Mouse (Mus musculus): Measurements from ENCODE around the gene Iqcd.

Gene Iqcd

DNA sequence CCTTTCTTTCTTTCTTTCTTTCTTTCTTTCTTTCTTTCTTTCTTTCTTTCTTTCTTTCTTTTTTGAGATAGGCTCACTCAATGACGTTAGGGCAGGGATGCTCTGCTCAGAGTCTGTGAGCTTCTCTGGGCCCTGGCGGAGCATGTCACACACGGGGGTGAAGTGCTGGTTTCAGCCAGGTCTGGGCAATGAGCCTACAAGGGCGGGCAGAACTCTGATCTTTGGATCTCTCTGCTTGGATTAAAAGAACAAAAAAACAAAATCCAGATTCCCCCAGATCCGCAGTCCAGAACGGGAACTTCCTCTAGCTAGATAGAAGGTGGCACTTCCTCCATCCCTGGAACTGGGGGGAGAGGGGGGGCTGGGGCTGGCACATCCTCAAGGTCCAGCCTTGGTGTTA is 57.0 kb downstream of the Iqcd start:
- in situ Hi-C loops (cut with MboI; ENCODE audit: low pct_unique_long_range_greater_than_20kb in 1 of 2, low sequenced_read_pairs in 2 of 2, unreplicated experiment in 1 of 2), result no loop called here

DNA sequence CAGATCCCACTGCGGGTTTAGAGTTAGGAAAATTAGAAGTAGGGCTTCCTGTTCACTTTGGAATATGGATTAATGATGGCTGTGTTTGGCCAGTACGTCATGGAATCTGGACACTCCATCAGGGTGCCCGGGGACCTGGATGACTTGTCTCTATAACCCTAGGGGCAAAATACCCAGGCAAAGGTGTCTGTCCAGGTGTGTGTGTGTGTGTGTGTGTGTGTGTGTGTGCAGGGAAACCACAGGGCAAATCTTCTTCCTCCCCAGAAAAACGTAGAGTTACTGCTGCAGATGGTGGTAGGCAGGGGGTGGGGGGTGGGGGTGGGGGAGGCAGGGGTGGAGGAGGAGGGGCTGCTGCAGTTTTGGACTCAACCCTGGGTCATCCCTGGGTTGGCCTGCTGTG is 58.5 kb downstream of the Iqcd start:
- in situ Hi-C loops (cut with MboI; ENCODE audit: low pct_unique_long_range_greater_than_20kb in 1 of 2, low sequenced_read_pairs in 2 of 2, unreplicated experiment in 1 of 2), result no loop called here

DNA sequence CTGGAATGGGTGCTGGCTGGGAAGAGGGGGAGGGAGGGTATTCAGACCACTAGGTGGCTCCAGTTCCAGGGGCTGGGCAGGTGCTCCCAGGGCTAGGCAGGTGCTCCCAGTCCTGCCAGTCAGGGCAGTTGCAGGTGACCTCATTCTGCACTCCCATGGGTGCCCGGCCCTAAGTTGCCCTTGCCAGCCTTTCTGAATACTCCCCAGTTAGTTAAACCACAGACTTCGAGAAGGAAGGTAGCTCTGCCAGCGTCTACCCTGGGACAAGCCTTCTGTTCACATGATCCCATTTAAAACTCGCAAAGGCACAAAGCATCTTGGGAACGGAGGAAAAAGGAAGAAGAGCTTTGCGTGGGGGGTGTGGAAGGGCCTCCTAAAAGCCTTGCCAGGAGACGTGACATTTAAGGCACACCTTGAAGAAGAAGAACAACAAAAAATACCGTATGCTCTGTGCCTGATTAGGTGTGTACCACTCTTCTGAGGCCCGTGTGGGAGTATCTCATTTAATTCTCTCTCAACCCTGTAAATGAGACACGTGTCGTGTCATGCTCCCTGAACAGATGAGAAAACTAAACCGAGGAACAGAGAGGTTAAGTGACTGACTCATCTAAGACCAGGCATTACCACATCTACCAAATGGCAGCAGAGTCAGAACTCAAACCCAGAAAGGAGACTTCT is 59.1 kb downstream of the Iqcd start:
- in situ Hi-C loops (cut with MboI; ENCODE audit: low pct_unique_long_range_greater_than_20kb in 1 of 2, low sequenced_read_pairs in 2 of 2, unreplicated experiment in 1 of 2), result no loop called here

DNA sequence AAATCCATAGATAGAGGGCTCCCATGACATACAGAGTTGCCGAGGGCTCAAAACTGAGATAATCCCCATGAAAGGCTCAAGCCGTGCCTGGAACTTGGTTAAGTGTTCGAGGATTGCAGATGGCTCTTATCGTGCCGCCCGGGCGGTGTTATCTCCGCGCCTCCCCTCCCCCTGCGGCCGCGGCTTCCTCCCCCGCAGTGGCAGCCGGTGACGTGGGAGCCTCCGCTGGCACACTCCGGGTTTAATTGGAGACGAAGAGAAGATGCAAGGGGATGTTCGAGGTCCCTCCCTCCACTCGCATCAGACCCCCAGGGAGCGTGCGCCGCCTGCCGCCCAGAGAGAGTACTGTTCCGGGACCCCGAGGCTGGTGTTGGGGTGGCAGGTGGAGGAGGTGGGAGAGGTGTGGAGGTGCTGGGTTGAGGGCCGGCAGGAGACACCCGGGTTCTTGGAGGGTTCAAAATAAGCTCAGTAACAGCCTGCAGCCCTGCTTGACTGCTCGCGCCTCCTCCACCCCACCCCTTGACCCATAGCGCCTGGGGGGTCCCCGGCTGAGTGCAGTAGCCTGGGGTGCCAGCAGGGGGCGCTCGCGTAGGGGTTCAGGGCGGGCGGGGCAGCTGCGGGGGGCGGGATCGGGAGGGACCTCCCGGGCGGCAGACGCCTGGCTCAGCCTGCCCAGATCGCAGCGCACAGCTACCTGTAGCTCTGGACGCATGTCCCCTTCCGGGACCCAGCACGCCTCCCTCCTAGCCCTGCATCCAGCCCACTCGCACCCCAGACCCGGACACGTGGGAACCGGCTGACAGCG is 60.0 kb downstream of the Iqcd start, which contains the start of gene Rasal1:
Gene Rasal1 (plus strand): TSS at position 244 of the 805 bp plus-strand sequence.
- in situ Hi-C loops (cut with MboI; ENCODE audit: low pct_unique_long_range_greater_than_20kb in 1 of 2, low sequenced_read_pairs in 2 of 2, unreplicated experiment in 1 of 2), result no loop called here

DNA sequence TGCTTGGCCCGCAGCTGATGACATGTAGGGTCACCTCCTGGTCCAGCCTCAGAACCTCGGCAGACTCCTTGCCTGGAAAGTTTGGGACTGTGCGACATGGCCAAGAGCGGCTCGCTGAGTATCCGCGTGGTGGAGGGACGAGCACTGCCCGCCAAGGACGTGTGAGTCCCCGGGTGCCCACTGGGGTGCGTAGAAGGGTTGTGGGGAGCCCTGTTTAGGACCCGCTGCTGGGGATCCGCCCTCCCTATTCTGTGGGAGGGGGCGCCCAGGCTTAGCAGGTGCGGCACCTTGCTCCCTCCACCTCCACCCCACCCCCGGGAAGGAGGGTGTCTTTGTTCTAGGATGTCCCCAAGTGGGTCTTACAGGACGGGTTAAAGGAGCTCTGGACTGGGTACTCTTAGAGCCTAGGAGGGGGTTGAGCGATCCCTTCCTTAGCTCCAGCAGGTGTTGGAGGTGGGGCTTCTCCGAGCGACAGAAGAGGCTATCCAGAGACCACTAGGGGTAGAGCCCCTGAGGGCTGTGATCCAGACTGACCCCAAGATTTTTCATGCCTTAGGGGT is 60.6 kb downstream of the Iqcd start:
- in situ Hi-C loops (cut with MboI; ENCODE audit: low pct_unique_long_range_greater_than_20kb in 1 of 2, low sequenced_read_pairs in 2 of 2, unreplicated experiment in 1 of 2), result no loop called here

DNA sequence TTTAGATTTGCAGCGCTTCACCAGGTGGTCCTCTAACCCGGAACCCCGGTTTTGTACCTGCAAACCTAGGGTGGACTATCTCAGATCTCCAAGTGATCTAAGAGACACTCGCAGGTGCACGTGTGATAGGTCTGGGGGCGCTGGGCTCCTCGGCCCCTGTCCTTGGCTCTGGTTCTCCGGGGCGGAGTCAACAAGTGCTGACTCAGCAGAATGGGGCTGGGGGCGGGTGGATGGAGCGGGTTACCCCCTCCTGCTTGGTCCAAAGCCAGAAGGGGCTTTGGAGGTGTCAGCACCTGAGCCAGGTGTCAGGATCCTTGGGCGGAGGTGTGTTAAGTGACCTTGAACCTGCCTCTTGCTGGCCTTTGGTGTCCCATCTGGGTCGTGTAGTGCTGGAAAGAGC is 61.1 kb downstream of the Iqcd start:
- in situ Hi-C loops (cut with MboI; ENCODE audit: low pct_unique_long_range_greater_than_20kb in 1 of 2, low sequenced_read_pairs in 2 of 2, unreplicated experiment in 1 of 2), result no loop called here

DNA sequence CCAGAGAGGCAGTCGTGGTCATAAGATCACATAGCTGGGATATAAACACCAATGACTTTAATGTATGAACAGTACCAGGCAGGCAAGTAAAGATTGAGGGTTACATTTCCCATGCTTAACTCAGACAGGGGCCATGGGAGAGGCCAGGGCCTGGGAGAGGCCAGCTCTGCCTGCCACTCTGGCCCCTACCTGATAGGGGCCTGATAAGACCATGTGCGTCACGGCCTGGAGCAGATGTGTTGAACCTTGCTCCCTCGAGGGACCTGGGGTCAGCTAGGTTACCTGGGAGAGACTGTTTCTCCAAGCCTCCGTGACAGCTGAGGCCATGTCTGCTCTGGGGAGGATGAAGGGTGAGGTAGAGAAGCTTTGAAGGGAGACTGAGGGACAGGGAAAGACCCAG is 62.4 kb downstream of the Iqcd start:
- in situ Hi-C loops (cut with MboI; ENCODE audit: low pct_unique_long_range_greater_than_20kb in 1 of 2, low sequenced_read_pairs in 2 of 2, unreplicated experiment in 1 of 2), result no loop called here

DNA sequence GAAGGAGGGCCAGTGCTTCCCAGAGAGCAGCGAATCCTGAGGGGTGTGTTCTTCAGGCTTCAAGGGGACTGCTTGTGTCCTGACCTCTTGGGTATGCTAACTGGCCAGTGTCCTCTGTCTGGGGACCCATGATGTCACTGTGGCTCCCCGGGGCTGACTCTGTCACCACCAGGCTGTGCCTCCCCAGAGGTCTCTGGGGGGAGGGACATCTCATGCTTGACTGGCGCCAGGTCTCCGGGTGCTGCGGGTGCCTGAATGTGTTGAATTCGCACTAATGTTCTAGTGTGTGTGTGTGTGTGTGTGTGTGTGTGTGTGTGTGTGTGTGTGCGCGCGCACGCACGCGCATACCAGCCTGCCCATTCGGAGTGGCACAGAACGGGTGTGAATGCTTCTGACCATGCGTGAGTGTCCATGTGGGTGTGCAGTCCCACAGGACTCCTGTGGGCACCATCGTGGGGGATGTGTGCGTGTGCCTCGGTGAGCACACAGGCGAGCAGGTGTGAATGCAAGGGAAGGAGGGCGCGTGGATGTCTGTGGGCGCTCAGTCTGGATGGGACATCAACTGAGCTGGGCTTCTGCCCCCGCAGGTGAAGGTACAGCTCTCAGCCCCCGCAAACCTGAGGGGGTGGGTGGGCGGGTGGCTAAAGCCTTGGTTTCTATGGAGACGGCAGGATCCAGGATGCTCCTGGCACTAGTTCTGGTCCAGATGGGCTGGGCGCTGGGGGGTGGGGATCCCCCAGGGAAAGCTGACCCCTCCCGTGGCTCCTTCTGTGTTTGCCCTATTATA is 64.3 kb downstream of the Iqcd start:
- in situ Hi-C loops (cut with MboI; ENCODE audit: low pct_unique_long_range_greater_than_20kb in 1 of 2, low sequenced_read_pairs in 2 of 2, unreplicated experiment in 1 of 2), result no loop called here

DNA sequence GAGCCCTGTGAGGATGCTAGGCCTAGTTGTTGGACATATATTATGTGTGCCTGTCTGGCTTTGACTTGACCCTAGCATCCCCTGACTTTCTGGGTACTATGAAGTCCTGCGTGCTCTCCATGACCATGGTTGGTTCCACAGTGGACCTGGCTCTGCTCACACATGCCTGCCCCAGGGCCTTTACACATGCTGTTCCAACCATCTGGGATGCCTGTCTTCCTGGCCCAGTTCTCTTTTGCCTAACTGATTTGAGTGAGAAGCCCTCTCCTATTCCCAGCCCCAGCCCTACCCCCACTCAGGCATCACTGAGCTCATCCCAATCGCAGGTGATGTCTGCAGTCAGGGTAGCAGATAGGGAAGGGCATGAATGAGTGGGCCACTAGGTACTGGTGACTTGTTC is 65.1 kb downstream of the Iqcd start:
- in situ Hi-C loops (cut with MboI; ENCODE audit: low pct_unique_long_range_greater_than_20kb in 1 of 2, low sequenced_read_pairs in 2 of 2, unreplicated experiment in 1 of 2), result no loop called here

DNA sequence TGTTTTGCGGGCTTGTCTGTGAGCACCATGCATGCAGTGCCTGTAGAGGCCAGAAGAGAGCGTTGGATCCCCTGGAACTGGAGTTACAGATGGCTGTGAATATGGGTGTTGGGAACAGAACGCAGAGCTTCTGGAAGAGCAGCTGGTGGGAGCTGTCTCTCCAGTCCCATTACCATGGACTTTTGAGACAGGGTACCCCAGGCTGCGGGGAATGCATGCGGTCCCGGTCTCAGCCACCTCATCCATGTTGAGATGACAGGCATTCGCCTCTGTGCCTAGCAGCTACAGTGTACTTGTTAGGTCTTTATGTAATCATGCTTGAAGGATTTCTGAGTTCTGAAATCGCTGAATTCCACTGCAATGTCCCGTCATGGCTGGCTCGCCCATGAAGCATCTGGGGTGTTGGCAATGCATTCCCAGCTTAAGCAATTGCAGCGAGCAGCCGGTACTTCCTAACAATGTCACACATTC is 67.5 kb downstream of the Iqcd start:
- in situ Hi-C loops (cut with MboI; ENCODE audit: low pct_unique_long_range_greater_than_20kb in 1 of 2, low sequenced_read_pairs in 2 of 2, unreplicated experiment in 1 of 2), result no loop called here
